Mouse (Mus musculus) ES-E14 (cell line): ENCODE measurements around the gene Tmem201. TPM values are rescaled to one million over a fixed set of nuclear protein-coding genes. Genes with fewer than 3 reads are reported as not detected.

ENCODE experiments used
- DNase-seq: peaks from one replicate; pipeline ENCODE4 v3.0.0-alpha.2; 2013; ENCODE audit warnings: low read depth, low spot score
- H3K27ac ChIP-seq: 2 replicates; pipeline ENCODE4 v1.5.1; 2012; ENCODE audit warnings: low read depth, mild to moderate bottlenecking, low read length, moderate library complexity, mixed read lengths; ENCODE audit not compliant: poor library complexity, insufficient read depth, severe bottlenecking
- H3K36me3 ChIP-seq: 2 replicates; pipeline ENCODE4 v1.6.1; 2012; ENCODE audit warnings: mild to moderate bottlenecking, low read length, moderate library complexity, mixed read lengths; ENCODE audit not compliant: control insufficient read depth, poor library complexity, insufficient read depth, severe bottlenecking
- H3K4me1 ChIP-seq, 2 experiments: fragments of 150-350 bp in 1 of 2; sonication (generic) in 1 of 2; 2 replicates each; pipeline ENCODE4 v1.6.1; 2012; ENCODE audit warnings: low read length in 2 of 2, mild to moderate bottlenecking in 1 of 2, mixed read lengths in 1 of 2; ENCODE audit not compliant: control insufficient read depth in 2 of 2, insufficient read depth in 2 of 2, poor library complexity in 1 of 2
- H3K4me3 ChIP-seq, 2 experiments: fragments of 150-350 bp in 1 of 2; sonication (generic) in 1 of 2; 2 replicates each; pipeline ENCODE4 v1.5.1; 2012; ENCODE audit warnings: low read length in 2 of 2, low read depth in 1 of 2, mild to moderate bottlenecking in 1 of 2, mixed read lengths in 1 of 2; ENCODE audit not compliant: insufficient read depth in 1 of 2, poor library complexity in 1 of 2, severe bottlenecking in 1 of 2
- H3K9ac ChIP-seq: 2 replicates; pipeline ENCODE4 v1.6.1; 2012; ENCODE audit warnings: low read depth, mild to moderate bottlenecking, low read length, mixed read lengths; ENCODE audit not compliant: poor library complexity, insufficient read depth, severe bottlenecking
- H3K9me3 ChIP-seq: fragments of 150-350 bp; sonication (generic); 2 replicates; pipeline ENCODE4 v1.6.1; 2012; ENCODE audit warnings: low read depth, mild to moderate bottlenecking, low read length; ENCODE audit not compliant: control insufficient read depth, insufficient read depth
- CHD2 ChIP-seq: IDR thresholded peaks from 2 replicates; pipeline ENCODE4 v1.6.1; 2014; ENCODE audit warnings: mild to moderate bottlenecking, low read depth, low read length, inconsistent platforms
- HCFC1 ChIP-seq: IDR thresholded peaks from 2 replicates; pipeline ENCODE4 v1.6.1; 2012; ENCODE audit warnings: low read length, inconsistent platforms, borderline replicate concordance; ENCODE audit not compliant: insufficient read depth
- MAFK ChIP-seq: IDR thresholded peaks from 2 replicates; pipeline ENCODE4 v1.6.1; 2014; ENCODE audit warnings: mild to moderate bottlenecking, low read depth, low read length, inconsistent platforms; ENCODE audit not compliant: insufficient read depth
- ZC3H11A ChIP-seq: IDR thresholded peaks from 2 replicates; pipeline ENCODE4 v1.6.1; 2012; ENCODE audit warnings: low read depth, mild to moderate bottlenecking, inconsistent platforms, low read length, borderline replicate concordance
- ZNF384 ChIP-seq: IDR thresholded peaks from 2 replicates; pipeline ENCODE4 v1.6.1; 2012; ENCODE audit warnings: low read depth, low read length, inconsistent platforms
- in situ Hi-C, 2 experiments: fragments of 600-800 bp; cut with MboI; formaldehyde crosslinking; loops; one replicate each; pipeline ENCODE4 v1.15.1; 2025; ENCODE audit warnings: low sequenced_read_pairs in 2 of 2, inconsistent platforms in 1 of 2; ENCODE audit not compliant: unreplicated experiment in 2 of 2
- total RNA-seq: library from RNA; depleted of rRNA; stranded (reverse); fragments of 300-350 nt; gene quantifications from 2 replicates; pipeline ENCODE4 v1.2.3, GENCODE M21; 2012

Gene Tmem201
- total RNA-seq, 1 experiment: 47.3 TPM

- Histone ChIP-seq H3K27ac (no peak overlapping the region), H3K4me3 (peak overlapping the region; percentile 5 to 40; a peak in 2 of 4 replicates), H3K4me1 (peaks cover 2 to 11% of the 10 kb centered on the region in 2 experiments; a peak in 2 of 4 replicates), H3K9me3 (no peaks in the 10 kb centered on the region), H3K36me3 (no peaks in the 10 kb centered on the region), H3K9ac (peak overlapping the region; percentile 34; the same call in 1 of the 2 replicates)
- no peak for DNase-seq
- TF ChIP-seq CHD2 (no peak), HCFC1 (no peak), ZC3H11A (no peak), MAFK (no peak), ZNF384 (no peak)
- in situ Hi-C loops: no loop called here
Measured at GRCm38 (mm10) chr4:149688861-149689260, 49.0 kb downstream of the Tmem201 start.

GRCm38 (mm10) chr4:149684841-149685623 is 52.8 kb downstream of the Tmem201 start:
- H3K4me3 ChIP-seq: no peak overlapping the region
- H3K9ac ChIP-seq: no peak overlapping the region
- H3K4me1 ChIP-seq: peaks cover 2 to 13% of the 10 kb centered on the region in 2 experiments; a peak in 3 of 4 replicates
- in situ Hi-C loops: no loop called here
- no peaks in the 10 kb centered on the region for H3K9me3 ChIP-seq
- TF ChIP-seq CHD2 (no peak), HCFC1 (no peak), MAFK (no peak), ZC3H11A (no peak), ZNF384 (no peak)
- no peaks in the 10 kb centered on the region for H3K36me3 ChIP-seq
- DNase-seq: no peak
- no peak overlapping the region for H3K27ac ChIP-seq

GRCm38 (mm10) chr4:149683875-149684274 is 54.0 kb downstream of the Tmem201 start:
- DNase-seq: no peak
- Histone ChIP-seq H3K4me3 (no peak overlapping the region), H3K4me1 (peaks cover 1 to 13% of the 10 kb centered on the region in 2 experiments; a peak in 3 of 4 replicates), H3K27ac (no peak overlapping the region), H3K9ac (no peak overlapping the region), H3K9me3 (no peaks in the 10 kb centered on the region), H3K36me3 (no peaks in the 10 kb centered on the region)
- in situ Hi-C loops: no loop called here
- TF ChIP-seq ZNF384: no peak
- no peak for TF ChIP-seq CHD2
- no peak for TF ChIP-seq ZC3H11A
- TF ChIP-seq MAFK: no peak
- no peak for TF ChIP-seq HCFC1

- H3K27ac ChIP-seq: no peak overlapping the region
- in situ Hi-C loops: no loop called here
- DNase-seq: no peak
Measured at GRCm38 (mm10) chr4:149679056-149679770, 58.6 kb downstream of the Tmem201 start.

More at GRCm38 (mm10) chr4:149679056-149679770, 58.6 kb downstream of the Tmem201 start:
- Histone ChIP-seq H3K4me1 (peaks cover 0 to 14% of the 10 kb centered on the region in 2 experiments; a peak in 2 of 4 replicates), H3K4me3 (no peak overlapping the region), H3K36me3 (no peaks in the 10 kb centered on the region), H3K9me3 (no peaks in the 10 kb centered on the region), H3K9ac (no peak overlapping the region)
- TF ChIP-seq MAFK (no peak), HCFC1 (no peak), CHD2 (no peak), ZNF384 (no peak), ZC3H11A (no peak)
